Mouse (Mus musculus) embryo, embryonic 11.5 days (tissue): ENCODE data around the gene Inhbe.
"Not testable (repeated sequence)": the region's sequence is repeated elsewhere in the genome, so short reads cannot be mapped to it uniquely, and the experiment has no call there.

Experiments
- DNase-seq: peaks from one replicate; pipeline ENCODE4 v3.0.0-alpha.2; 2012; ENCODE audit warnings: low read depth, low spot score

Gene Inhbe

GRCm38 (mm10) chr10:127323131-127323855 lies 30.9 kb downstream of the Inhbe start:
- no peak for DNase-seq

DNA sequence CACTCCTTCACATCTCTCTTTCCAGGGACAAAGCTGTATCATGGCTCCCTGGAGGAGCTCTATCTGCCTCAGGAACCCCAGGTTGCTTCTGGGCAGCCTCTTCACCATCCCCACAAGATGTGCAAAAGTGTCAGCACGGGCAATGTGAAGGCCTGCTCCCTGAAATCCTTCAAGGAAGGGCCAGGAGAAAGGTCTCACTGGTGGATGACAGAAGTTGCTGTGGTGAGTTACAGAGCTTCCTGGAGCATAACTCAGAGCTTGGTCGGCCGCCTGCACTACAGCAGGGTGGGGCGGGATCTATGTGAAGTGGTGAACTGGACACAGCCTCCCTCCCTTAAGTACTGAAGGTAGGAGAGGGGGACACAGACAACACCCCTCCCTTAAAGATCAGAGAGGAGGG lies 31.5 kb downstream of the Inhbe start:
- no peak for DNase-seq

DNA sequence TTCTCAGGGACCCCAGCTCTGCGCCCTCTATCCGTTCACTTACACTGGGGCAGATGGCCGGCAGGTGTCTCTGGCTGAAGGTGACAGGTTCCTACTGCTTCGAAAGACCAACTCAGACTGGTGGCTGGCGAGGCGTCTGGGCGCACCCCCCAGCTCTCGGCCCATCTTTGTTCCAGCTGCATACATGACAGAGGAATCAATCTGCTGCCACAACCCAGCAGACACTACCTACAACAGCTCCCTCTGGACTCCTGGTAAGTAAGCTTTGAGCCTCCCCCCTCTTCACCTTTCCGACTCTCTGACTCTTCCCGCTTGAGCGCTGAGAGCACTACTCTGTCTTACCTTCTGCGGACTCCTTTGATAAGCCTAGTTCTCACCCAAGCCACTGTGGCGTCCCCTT lies 32.0 kb downstream of the Inhbe start:
- DNase-seq: no peak

- no peak for DNase-seq
Observed at GRCm38 (mm10) chr10:127321621-127322020, 32.6 kb downstream of the Inhbe start, which contains the start of gene Arhgap9. Gene Arhgap9 (plus strand): TSS chr10:127321964.

DNA sequence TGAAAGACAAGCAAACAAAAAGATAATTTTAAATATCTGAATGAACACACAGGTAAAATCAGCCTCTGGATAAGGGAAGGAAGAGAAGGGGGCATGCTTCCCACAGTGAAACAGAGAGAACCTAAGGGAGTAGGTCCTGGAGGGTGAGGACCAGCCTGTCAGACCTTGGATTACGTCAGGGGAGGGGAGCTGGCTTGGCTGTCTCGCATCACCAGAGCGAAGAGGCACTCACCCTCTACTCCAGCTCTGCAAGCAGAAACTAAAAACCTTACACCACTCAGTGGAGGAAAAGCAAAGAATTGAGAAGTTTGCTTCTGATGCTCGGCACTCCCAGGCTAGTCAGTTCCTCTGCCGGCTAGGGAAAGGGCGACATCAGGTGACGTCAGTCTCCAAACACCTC lies 34.2 kb downstream of the Inhbe start:
- no peak for DNase-seq

- no peak for DNase-seq
Observed at GRCm38 (mm10) chr10:127318009-127318408, 36.2 kb downstream of the Inhbe start.

DNA sequence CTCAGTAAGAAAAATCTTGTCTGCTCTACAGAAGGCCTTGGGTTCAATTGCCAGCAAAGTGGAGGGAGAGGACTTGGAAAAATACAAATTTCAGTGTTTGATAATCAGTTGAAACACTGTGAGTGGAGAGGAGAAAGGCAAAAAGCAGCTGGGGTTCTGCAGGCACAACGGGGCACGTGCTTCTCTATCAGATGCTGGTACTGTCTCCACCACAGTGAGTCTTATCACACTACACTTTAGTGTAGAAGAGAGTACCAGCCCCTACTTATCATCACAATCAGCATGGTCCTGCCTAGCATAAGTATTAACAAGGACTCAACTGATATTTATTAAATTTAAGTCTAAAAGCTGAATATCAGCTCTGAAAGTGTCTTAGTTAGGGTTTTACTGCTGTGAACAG lies 36.9 kb downstream of the Inhbe start:
- DNase-seq: no peak

DNA sequence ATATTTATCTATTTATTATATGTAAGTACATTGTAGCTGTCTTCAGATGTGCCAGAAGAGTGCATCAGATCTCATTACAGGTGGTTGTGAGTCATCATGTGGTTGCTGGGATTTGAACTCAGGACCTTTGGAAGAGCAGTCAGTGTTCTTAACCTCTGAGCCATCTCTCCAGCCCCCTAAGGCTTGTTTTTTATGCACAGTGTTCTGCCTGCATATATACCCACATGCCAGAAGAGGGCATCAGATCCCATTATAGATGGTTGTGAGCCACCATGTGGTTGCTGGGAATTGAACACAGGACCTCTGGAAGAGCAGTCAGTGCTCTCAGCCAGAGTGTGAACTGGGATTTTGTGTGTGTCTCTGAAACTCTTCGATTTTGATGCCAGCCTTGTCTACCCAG lies 39.3 kb downstream of the Inhbe start:
- not testable (repeated sequence) for DNase-seq

DNA sequence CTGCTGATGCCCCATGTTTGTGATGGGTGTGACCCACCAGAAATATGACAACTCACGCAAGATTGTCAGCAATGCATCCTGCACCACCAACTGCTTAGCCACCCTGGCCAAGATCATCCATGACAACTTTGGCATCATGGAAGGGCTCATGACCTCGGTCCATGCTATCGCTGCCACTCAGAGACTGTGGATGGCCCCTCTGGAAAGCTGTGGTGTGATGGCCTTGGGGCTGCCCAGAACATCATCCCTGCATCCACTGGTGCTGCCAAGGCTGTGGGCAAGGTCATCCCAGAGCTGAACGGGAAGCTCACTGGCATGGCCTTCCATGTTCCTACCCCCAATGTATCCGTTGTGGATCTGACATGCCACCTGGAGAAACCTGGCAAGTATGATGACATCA lies 40.7 kb downstream of the Inhbe start:
- not testable (repeated sequence) for DNase-seq

DNA sequence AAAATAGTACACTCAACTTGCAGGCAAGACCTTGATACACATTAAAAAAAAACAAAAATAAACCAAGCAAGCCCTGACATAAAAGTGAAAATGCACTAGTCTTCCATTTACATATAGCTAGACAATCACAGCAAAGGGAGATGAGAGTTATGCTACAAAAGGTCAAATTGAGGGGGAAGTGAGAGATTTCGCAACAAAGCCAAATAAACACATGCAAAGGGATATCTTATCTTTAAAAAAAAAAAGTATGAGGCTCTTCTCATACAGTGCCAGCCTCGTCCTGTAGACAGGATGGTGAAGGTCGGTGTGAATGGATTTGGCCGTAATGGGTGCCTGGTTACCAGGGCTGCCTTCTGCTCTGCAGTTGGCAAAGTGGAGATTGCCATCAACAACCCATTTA lies 41.4 kb downstream of the Inhbe start:
- no peak for DNase-seq

- DNase-seq: peak; percentile 85
Observed at GRCm38 (mm10) chr10:127312356-127312676, 41.9 kb downstream of the Inhbe start.

GRCm38 (mm10) chr10:127311476-127312355 lies 42.5 kb downstream of the Inhbe start, which contains the start of gene Mars:
Gene Mars (minus strand): TSS chr10:127311786.
- DNase-seq: peak; percentile 92

DNA sequence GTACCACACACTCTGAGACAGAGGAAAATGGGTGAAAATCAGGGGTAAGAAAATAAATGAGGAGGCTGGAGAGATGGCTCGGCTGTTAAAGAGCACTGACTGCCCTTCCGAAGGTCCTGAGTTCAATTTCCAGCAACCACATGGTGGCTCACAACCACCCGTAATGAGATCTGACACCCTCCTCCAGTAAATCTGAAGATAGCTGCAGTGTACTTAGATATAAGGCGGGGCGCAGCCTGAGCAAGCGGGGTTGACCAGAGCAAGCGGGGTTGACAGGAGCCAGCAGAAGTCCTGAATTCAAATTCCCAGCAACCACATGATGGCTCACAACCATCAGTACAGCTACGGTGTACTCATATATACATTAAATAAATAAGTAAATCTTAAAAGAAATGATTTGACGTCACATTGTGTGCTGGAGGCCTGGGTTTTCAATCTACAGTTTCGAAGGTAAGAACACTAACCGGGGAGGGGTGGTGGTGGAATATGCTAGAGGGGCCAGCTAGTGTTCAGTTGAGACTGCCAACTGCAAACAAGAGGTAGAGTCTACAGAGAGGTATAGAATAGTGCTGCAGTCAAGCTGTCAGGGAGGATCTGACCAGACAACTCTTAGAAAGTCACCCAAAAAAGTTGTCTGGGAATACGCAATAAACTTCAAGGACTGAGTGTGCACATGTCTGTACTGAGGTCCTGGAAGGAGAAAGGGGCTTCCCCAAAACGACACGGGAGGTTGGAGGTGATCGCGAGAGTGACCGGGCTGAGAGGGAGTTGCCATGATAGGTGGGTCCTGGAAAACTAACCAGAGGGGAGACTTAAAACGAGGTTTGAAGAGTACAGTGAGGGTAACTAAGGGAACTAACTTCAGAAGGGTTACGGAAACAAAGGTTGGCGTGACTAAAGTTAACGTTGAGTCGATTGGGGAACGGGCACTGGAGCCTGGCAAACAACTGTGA lies 43.4 kb downstream of the Inhbe start:
- no peak for DNase-seq

- not testable (repeated sequence) for DNase-seq
Observed at GRCm38 (mm10) chr10:127309167-127309566, 45.0 kb downstream of the Inhbe start.

- no peak for DNase-seq
Observed at GRCm38 (mm10) chr10:127303136-127303535, 51.1 kb downstream of the Inhbe start.

GRCm38 (mm10) chr10:127300361-127300760 lies 53.9 kb downstream of the Inhbe start:
- no peak for DNase-seq
